Mouse (Mus musculus) intestine, embryonic 16.5 days (tissue): ENCODE data around the gene Kif3a. TPM values are rescaled to one million over a fixed set of nuclear protein-coding genes. Genes with fewer than 3 reads are reported as not detected.

ENCODE experiments used
- ATAC-seq: fragments of 200-750 bp; cut with Nextera tagmentation; 2 replicates; pipeline ENCODE4 v1.8.0; 2017; ENCODE audit warnings: moderate TSS enrichment, moderate library complexity
- H3K27ac ChIP-seq: fragments of 300-500 bp; sonication (generic); 2 replicates; pipeline ENCODE4 v1.5.1; 2014; ENCODE audit warnings: mild to moderate bottlenecking, low read length
- H3K27me3 ChIP-seq: fragments of 300-500 bp; sonication (generic); replicated peaks from 2 replicates; pipeline ENCODE4 v1.6.1; 2014; ENCODE audit warnings: low read length, control low read depth, mixed read lengths; ENCODE audit not compliant: control insufficient read depth, insufficient read depth
- H3K36me3 ChIP-seq: fragments of 300-500 bp; sonication (generic); 2 replicates; pipeline ENCODE4 v1.6.1; 2014; ENCODE audit warnings: low read length, control low read depth; ENCODE audit not compliant: control insufficient read depth, insufficient read depth
- H3K4me1 ChIP-seq: fragments of 300-500 bp; sonication (generic); 2 replicates; pipeline ENCODE4 v1.6.1; 2014; ENCODE audit warnings: low read length, control low read depth, mixed read lengths; ENCODE audit not compliant: control insufficient read depth, insufficient read depth
- H3K4me2 ChIP-seq: fragments of 300-500 bp; sonication (generic); 2 replicates; pipeline ENCODE4 v1.6.1; 2014; ENCODE audit warnings: low read depth, low read length, control low read depth
- H3K4me3 ChIP-seq: fragments of 300-500 bp; sonication (generic); 2 replicates; pipeline ENCODE4 v1.5.1; 2014; ENCODE audit warnings: mild to moderate bottlenecking, low read length
- H3K9ac ChIP-seq: fragments of 300-500 bp; sonication (generic); 2 replicates; pipeline ENCODE4 v1.6.1; 2014; ENCODE audit warnings: low read depth, low read length
- H3K9me3 ChIP-seq: fragments of 300-500 bp; sonication (generic); 2 replicates; pipeline ENCODE4 v1.6.1; 2016; ENCODE audit warnings: low read length, control low read depth; ENCODE audit not compliant: control insufficient read depth
- WGBS: fragments of 180-500 bp; shearing (Covaris S2); extraction: QIAGEN DNeasy Blood & Tissue Kit; methylation state at CpG from one replicate; pipeline ENCODE4 v1.1.7; 2014; 5-methylcytosine and 5-hydroxymethylcytosine counted together
- polyA plus RNA-seq: library from polyadenylated mRNA; unstranded; fragments of >200 nt; fragmentation: Nextera tagmentation; extraction: Ambion mirVana; gene quantifications from 2 replicates; pipeline ENCODE4 v1.2.1, GENCODE M21; 2015

Kif3a gene
- polyA plus RNA-seq, 1 experiment from 2014 or later: 42.3 TPM

DNA sequence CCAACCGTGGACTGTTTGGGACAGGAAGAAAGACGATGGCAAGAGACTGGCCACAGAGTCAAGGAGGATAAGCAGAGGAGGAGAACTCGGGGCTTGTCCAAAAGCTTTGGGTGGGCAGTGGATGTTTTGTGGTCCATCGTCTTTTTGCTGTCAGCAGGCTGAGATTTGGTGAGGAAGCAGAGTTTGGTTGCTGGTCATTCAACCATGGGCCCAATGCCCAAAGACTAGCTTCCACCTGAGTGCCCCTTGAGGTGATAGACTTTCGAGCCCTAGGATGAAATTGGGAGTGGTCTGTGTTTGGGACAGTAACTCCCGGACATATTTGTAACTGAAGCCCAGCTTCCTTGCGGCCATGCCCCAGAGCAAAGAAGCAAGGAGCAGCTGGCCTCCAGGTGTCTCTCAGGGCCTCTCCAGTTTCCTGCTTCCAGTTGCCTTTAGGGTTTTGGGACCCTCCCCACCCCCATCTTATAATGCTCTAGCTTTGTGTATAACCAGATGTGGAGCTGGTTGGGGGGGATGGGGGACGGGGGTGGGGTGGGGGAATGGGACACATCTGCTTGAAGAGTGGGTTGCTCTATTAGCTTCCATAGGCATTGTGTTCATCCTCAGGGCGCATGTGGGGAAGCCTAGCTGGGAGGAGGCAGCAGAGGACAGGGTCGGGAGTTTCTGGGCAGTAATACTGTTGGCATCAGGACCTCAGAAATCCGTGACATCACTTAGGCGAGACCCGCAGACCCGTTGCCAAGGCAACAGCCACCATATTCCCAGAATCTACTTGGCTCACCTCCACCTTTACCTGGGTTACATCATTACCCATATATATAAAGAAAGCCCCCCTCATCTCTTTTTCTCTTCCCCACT is 43.4 kb upstream of the Kif3a start:
- Histone ChIP-seq H3K4me1 (peaks cover 36% of the 10 kb centered on the region), H3K27me3 (no peaks in the 10 kb centered on the region), H3K9ac (no peak overlapping the region), H3K9me3 (no peaks in the 10 kb centered on the region), H3K4me3 (no peak overlapping the region), H3K27ac (no peak overlapping the region), H3K36me3 (no peaks in the 10 kb centered on the region), H3K4me2 (no peak overlapping the region)
- WGBS: 74% methylated on average over 14 of the region's 14 CpGs
- no peak for ATAC-seq

GRCm38 (mm10) chr11:53524905-53525304 is 42.3 kb upstream of the Kif3a start:
- no peak for ATAC-seq
- WGBS: 74% methylated on average over 6 of the region's 6 CpGs
- no peaks in the 10 kb centered on the region for H3K9me3 ChIP-seq
- no peak overlapping the region for H3K4me3 ChIP-seq
- H3K9ac ChIP-seq: no peak overlapping the region
- no peak overlapping the region for H3K4me2 ChIP-seq
- H3K27ac ChIP-seq: no peak overlapping the region
- no peaks in the 10 kb centered on the region for H3K27me3 ChIP-seq
- H3K4me1 ChIP-seq: peaks cover 35% of the 10 kb centered on the region
- H3K36me3 ChIP-seq: no peaks in the 10 kb centered on the region

- 53% methylated on average over 4 of the region's 4 CpGs for WGBS
- Histone ChIP-seq H3K4me1 (peaks cover 32% of the 10 kb centered on the region), H3K36me3 (no peaks in the 10 kb centered on the region), H3K27ac (no peak overlapping the region), H3K4me3 (no peak overlapping the region), H3K9me3 (no peaks in the 10 kb centered on the region), H3K4me2 (no peak overlapping the region), H3K9ac (no peak overlapping the region), H3K27me3 (no peaks in the 10 kb centered on the region)
- no peak for ATAC-seq
Observed at GRCm38 (mm10) chr11:53525461-53525860, 41.7 kb upstream of the Kif3a start.

- H3K27me3 ChIP-seq: no peaks in the 10 kb centered on the region
- H3K9me3 ChIP-seq: no peaks in the 10 kb centered on the region
- no peak overlapping the region for H3K4me2 ChIP-seq
- WGBS: 76% methylated on average over 9 of the region's 9 CpGs
- H3K9ac ChIP-seq: no peak overlapping the region
- H3K4me1 ChIP-seq: peaks cover 14% of the 10 kb centered on the region
- H3K27ac ChIP-seq: no peak overlapping the region
- ATAC-seq: no peak
- peaks cover 2% of the 10 kb centered on the region; the same call in 1 of the 2 replicates for H3K36me3 ChIP-seq
- no peak overlapping the region for H3K4me3 ChIP-seq
Observed at GRCm38 (mm10) chr11:53528397-53529252, 38.6 kb upstream of the Kif3a start.

GRCm38 (mm10) chr11:53529253-53529557 is 38.0 kb upstream of the Kif3a start:
- ATAC-seq: no peak
- Histone ChIP-seq H3K36me3 (peaks cover 3% of the 10 kb centered on the region), H3K4me1 (peaks cover 14% of the 10 kb centered on the region), H3K4me3 (no peak overlapping the region), H3K9ac (no peak overlapping the region), H3K9me3 (no peaks in the 10 kb centered on the region), H3K27ac (no peak overlapping the region), H3K27me3 (no peaks in the 10 kb centered on the region), H3K4me2 (no peak overlapping the region)
- 51% methylated on average over 6 of the region's 6 CpGs for WGBS

- no peak overlapping the region for H3K27ac ChIP-seq
- H3K4me1 ChIP-seq: peaks cover 12% of the 10 kb centered on the region
- ATAC-seq: no peak
- H3K4me3 ChIP-seq: no peak overlapping the region
- H3K9me3 ChIP-seq: no peaks in the 10 kb centered on the region
- H3K27me3 ChIP-seq: no peaks in the 10 kb centered on the region
- WGBS: 77% methylated on average over 9 of the region's 9 CpGs
- no peak overlapping the region for H3K4me2 ChIP-seq
- no peak overlapping the region for H3K9ac ChIP-seq
- H3K36me3 ChIP-seq: peaks cover 11% of the 10 kb centered on the region
Observed at GRCm38 (mm10) chr11:53530001-53530400, 37.2 kb upstream of the Kif3a start.

DNA sequence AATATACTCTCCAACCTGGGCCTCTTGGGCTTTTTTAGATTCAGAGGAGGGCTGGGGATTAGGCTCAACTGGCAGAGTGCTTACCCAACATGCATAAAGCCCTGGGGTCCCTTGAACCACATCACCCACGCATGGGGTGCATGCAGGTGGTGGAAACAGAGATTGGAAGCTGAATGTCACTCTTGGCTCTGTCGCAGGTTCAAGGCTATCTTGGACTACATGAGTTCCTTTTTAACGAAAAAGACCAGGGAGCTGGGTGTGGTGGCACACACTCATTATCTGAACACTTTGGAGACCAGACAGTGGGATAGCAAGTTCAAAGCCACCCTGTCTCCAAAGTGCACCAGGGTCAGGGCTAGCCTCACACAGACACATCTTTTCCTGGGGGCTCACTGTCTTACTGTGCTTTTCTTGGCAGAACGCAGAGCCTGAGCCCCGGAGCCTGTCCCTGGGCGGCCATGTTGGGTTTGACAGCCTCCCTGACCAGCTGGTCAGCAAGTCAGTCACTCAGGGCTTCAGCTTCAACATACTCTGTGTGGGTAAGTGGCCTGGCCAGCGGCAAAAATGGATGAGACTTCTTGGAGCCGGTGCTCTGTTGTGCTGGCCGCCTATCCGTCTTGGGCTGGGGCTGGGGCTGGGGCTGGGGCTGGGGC is 35.5 kb upstream of the Kif3a start:
- Histone ChIP-seq H3K9ac (no peak overlapping the region), H3K27ac (no peak overlapping the region), H3K27me3 (no peaks in the 10 kb centered on the region), H3K4me1 (peaks cover 6% of the 10 kb centered on the region), H3K4me3 (no peak overlapping the region), H3K36me3 (peaks cover 19% of the 10 kb centered on the region), H3K4me2 (no peak overlapping the region), H3K9me3 (no peaks in the 10 kb centered on the region)
- no peak for ATAC-seq
- 92% methylated on average over 10 of the region's 10 CpGs for whole genome bisulfite sequencing

GRCm38 (mm10) chr11:53532231-53532620 is 35.0 kb upstream of the Kif3a start:
- Histone ChIP-seq H3K9ac (no peak overlapping the region), H3K27me3 (no peaks in the 10 kb centered on the region), H3K27ac (no peak overlapping the region), H3K4me3 (no peak overlapping the region), H3K9me3 (no peaks in the 10 kb centered on the region), H3K4me2 (no peak overlapping the region), H3K4me1 (peaks cover 6% of the 10 kb centered on the region), H3K36me3 (peaks cover 20% of the 10 kb centered on the region)
- no peak for ATAC-seq
- WGBS: 87% methylated on average over 1 of the region's 1 CpGs

DNA sequence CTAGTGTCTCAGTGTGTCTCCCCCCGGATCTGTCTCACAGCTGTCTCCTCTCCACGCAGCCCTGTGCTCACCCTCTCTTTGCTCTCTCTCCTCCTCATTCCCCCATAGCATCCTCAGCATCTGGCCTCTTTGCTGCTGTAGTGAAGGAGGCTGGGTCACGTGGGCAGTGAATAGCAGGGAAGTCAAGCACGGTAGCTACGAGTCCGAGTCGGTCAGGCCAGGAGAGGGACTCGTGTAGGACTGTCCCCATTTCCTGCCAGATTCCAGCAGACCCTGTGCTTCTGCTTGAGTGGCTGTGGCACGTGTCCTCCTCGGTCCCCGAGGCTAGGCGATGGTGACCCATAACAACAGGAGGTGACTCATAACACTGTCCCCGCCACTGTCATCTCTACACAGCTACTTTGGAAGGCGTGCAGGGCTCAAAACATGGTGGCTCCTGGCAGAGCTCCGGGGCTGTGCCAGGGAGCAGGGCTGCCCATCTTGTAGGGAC is 28.1 kb upstream of the Kif3a start:
- Histone ChIP-seq H3K4me3 (no peak overlapping the region), H3K36me3 (peaks cover 19% of the 10 kb centered on the region), H3K27me3 (no peaks in the 10 kb centered on the region), H3K27ac (no peak overlapping the region), H3K4me1 (no peaks in the 10 kb centered on the region), H3K9ac (no peak overlapping the region), H3K4me2 (no peak overlapping the region), H3K9me3 (no peaks in the 10 kb centered on the region)
- 75% methylated on average over 15 of the region's 15 CpGs for WGBS
- ATAC-seq: no peak
